Mouse (Mus musculus): ENCODE results near the gene Ugt8a.

Gene Ugt8a

GRCm38 (mm10) chr3:125938092-125938755 is at the start of gene Ugt8a:
Ugt8a (minus strand) TSS chr3:125938619.
- no peak for DNase-seq

GRCm38 (mm10) chr3:125986639-125987038 is 48.2 kb upstream of the Ugt8a start:
- no peak for DNase-seq

- no peak for DNase-seq
These were observed 45.4 kb upstream of the Ugt8a start for GRCm38 (mm10) chr3:125983707-125984420.

DNA sequence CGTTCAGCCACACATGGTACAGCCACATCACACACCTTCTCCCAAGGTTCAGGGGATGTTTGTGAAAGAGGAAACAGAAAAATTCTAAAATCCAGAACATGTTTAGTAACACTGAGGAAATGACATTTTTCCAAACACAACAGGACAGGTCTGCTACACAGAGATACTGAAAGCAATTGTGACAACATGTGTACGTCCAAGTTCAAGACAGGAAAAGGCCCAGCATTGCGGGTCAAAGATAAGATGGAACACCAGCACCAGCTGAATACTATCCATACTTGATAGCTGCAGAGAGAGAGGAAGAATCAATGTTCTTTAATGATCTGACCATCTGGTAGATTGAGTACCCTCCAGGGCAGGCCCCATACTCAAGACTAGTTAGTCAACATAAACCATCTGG is 41.1 kb upstream of the Ugt8a start:
- no peak for DNase-seq

DNA sequence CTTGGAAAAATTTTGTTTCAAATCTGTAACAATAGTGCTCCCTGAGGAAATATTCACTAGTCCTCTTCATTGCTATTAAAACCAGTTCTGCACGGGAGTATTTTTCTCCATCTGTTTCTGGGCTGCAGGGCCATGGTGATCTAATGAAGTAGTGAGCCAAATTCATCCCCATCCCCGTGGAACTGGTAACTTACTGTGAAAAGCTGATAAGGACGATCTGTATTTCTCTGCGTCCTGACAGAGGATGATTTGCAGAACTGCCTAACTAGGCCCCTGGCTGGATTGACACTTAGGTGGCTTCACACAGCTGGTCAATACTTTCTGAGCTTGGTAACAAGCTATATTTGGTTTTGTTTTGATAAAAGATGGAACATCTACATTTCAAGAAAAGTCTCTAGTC is 37.5 kb upstream of the Ugt8a start:
- no peak for DNase-seq

DNA sequence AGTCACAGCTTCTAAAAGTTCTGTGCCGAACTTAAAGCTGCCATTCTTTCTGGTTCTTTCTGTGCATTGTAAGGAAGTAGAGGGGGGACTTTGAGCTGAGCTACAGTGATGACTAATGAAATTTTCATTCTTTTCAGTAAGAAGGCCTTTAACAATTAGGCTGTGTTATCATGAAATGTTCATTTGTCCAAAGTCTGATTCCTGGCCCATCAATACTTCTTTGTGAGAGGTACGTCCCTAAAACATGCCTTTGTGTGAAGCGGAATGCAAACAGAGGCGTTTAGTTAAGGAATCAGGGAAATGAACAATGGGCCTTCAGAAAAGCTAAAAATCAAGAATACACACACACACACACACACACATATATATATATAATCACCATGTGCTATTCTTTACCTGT is 31.0 kb upstream of the Ugt8a start:
- no peak for DNase-seq

DNA sequence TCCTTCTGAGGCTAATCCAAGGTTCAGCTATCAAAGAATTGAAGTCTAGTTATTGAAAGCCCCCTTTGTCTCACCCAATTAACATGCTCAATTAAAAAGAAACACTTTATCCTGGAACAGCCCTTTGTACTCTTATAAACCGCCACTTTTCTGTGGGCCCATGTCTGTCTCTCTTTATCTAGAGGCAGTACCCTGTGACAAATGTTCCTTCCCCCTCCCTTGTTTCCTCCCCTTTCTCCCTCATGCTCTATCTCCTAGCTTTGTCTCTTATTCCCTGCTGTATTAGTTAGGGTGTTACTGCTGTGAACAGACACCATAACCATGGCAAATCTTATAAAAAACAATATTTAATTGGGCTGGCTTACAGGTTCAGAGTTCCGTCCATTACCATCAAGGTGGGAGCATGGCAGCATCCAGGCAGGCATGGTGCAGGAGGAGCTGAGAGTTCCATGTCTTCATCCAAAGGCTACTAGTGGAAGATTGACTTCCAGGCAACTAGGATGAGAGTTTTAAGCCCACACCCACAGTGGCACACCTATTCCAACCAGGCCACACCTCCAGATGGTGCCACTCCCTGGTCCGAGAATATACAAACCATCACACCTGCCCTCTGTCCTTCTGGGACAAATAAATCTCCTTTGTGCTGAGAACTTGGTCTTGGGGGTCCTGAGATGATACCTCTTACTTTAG is 17.9 kb upstream of the Ugt8a start:
- DNase-seq: no peak

DNA sequence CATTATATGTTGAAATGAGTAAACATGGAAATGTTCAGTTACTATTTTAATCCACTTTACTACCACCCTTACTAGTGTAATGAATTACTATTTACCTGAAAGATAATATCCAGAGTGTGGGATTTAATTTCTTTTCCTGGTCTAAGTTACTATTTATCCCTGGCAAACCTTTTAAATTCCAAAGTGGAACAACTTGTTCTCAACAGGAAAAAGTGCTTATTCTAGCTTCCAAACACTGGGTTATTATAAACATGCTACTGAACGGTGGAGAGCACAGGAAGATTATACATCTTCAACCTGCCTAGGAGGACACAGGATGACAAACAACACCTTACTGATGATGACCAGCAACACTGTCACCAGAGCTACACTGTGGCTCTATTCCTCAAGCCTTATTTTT is 16.5 kb upstream of the Ugt8a start:
- DNase-seq: no peak

DNA sequence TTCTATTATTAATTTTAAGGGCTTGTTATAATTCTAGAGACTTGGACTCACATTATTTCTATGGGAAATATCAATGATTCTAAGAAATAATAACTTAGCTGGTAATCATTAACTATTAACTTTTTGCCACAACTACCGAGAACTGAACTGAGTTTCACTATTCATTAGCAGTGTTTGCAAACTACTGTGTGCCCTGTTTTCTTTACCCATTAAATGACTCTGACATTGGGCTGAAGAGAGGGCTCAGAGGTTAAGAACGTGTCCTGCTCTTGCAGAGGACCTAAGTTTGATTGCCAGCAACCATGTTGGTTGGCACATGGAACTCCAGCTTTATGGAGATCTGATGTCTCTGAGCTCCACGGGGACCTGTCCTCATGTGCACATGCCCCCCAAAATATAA is 2.4 kb upstream of the Ugt8a start:
- DNase-seq: no peak

GRCm38 (mm10) chr3:125938756-125939109 is 314 bp upstream of the Ugt8a start:
- no peak for DNase-seq

DNA sequence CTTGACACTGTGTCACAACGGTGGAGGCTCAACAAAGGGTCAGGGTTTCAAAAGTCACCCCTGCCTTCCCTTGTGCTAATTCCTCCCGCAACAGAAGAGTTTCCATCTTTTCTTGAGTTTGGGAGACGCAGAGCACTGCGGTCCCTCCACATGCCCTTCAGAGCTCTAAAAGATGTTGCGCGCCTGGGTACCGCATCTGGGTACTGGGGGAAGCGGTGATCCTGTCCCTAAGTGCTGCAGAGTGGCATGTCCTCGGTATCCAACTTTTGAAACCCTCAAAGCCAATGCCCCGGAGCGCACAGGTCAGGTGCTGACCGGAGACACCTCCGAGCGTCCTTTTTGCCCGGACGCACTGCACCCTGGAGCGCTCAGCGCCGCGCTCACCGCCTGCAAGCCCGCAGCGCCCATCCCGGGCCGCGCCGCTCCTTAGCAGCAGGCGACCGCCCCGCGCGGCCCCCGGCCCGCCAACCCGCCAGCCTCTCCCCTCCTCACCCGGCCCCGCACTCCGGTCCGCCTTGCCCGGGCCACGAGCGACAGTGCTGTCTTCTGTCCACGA is 805 bp downstream of the Ugt8a start:
- no peak for DNase-seq

- DNase-seq: no peak
These were observed 2.6 kb downstream of the Ugt8a start for GRCm38 (mm10) chr3:125935796-125936195.

GRCm38 (mm10) chr3:125932594-125933237 is 5.7 kb downstream of the Ugt8a start:
- no peak for DNase-seq

DNA sequence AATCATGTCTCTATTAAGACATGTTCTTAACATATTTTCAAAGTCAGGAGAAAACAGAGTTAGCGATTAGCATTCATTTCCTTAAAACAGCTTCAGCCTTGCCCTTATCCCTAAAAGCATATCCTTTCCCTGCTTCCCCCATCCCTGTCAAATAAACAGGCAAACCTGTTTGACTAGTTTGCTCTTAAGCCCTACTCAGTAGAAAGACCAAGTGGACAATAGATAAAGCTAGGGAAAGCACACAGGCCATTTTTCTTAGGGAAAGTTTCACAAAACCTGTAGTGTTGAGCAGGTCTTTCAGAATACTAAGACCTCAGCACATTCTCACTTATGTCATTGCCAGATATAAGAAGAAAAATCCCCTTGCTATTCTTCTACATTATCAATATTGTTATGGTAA is 7.4 kb downstream of the Ugt8a start:
- DNase-seq: no peak

- DNase-seq: no peak
These were observed 17.5 kb downstream of the Ugt8a start for GRCm38 (mm10) chr3:125920876-125921275.

DNA sequence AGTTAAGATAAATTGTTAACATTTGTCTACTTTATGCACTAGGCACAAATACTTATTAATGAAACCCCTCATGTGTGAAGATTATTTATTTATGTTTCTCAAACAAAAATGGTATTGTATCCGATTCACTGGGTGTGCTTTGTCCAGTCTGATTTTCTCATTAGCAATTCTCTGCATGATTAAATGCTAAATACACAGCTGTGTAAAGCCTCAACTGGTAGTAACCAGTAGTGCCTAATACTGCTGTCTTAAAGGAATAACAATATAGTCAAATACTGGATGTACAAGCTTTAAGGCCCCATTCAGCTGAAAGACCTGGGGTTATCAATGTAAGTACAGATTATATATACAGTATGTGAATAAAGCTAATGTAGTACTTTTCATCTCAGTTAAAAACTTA is 39.4 kb downstream of the Ugt8a start:
- DNase-seq: no peak

GRCm38 (mm10) chr3:125887109-125887508 is 51.3 kb downstream of the Ugt8a start:
- no peak for DNase-seq

- DNase-seq: no peak
These were observed 53.5 kb downstream of the Ugt8a start for GRCm38 (mm10) chr3:125884879-125885278.

DNA sequence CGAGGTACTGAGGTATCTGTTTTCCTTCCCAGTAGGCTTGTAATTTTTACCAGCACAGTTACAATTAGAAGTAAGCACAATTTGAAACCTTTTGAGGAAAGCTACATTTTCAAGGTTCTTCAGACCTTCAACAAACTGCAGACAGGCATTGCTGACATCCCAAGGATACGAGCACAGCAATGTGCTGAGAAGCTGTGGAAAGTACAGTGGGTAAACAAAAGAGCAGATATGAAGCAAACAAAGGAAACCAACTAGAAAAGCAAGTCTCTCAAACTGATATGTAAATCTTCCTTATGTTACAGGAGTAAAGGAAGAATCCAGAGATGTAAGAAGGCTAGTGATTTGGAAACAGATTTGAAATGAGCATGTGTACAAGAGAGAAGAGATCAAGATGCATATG is 54.0 kb downstream of the Ugt8a start:
- DNase-seq: no peak

DNA sequence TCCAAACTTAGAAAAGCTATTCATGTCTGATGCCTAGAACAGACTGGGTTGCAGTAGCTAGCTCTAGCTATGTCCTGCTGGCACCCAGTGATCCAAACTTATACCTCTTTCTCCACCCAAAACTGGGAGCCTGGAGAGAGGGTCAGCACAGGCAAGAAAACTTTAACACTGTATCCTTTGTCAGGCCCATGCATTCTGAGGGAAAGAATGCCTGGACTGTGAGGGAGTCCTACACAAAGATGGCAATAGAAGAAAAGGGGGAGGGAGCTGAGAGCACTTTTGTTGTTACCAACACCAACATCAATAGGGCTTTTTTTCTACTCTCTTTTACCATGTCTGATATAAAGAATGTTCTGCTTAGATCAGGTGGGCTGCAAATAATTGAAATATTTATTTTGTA is 55.4 kb downstream of the Ugt8a start:
- DNase-seq: no peak

- no peak for DNase-seq
These were observed 56.6 kb downstream of the Ugt8a start for GRCm38 (mm10) chr3:125881835-125882234.

- no peak for DNase-seq
These were observed 64.0 kb downstream of the Ugt8a start for GRCm38 (mm10) chr3:125874371-125874770.

GRCm38 (mm10) chr3:125869873-125870272 is 68.5 kb downstream of the Ugt8a start:
- no peak for DNase-seq
